Mouse (Mus musculus) testis, adult 2 months (tissue): Measurements from ENCODE around the gene Pcyt2. TPM values are rescaled to one million over a fixed set of nuclear protein-coding genes. Genes with fewer than 3 reads are reported as not detected.
A peak's percentile ranks its signal among the peaks of the same experiment; 100 is the strongest.

Experiments
- H3K27ac ChIP-seq: fragments of 200-500 bp; 2 replicates; pipeline ENCODE4 v1.5.1; 2012; ENCODE audit warnings: low read depth, low read length; ENCODE audit not compliant: control insufficient read depth, insufficient read depth
- H3K27me3 ChIP-seq: fragments of 200-500 bp; 2 replicates; pipeline ENCODE4 v1.6.1; 2012; ENCODE audit warnings: mild to moderate bottlenecking, low read length, moderate library complexity; ENCODE audit not compliant: control insufficient read depth, insufficient read depth
- H3K36me3 ChIP-seq: fragments of 200-500 bp; 2 replicates; pipeline ENCODE4 v1.6.1; 2012; ENCODE audit warnings: mild to moderate bottlenecking, low read length; ENCODE audit not compliant: control insufficient read depth, insufficient read depth
- H3K4me1 ChIP-seq: fragments of 200-500 bp; 2 replicates; pipeline ENCODE4 v1.6.1; 2012; ENCODE audit warnings: low read length; ENCODE audit not compliant: control insufficient read depth, insufficient read depth
- H3K4me3 ChIP-seq: fragments of 200-500 bp; 2 replicates; pipeline ENCODE4 v1.5.1; 2012; ENCODE audit warnings: low read depth, mild to moderate bottlenecking, low read length, moderate library complexity, mixed read lengths; ENCODE audit not compliant: control insufficient read depth
- CTCF ChIP-seq: fragments of 200-500 bp; IDR thresholded peaks from 2 replicates; pipeline ENCODE4 v1.5.1; 2012; ENCODE audit warnings: low read depth, mild to moderate bottlenecking, inconsistent platforms, low read length, moderate library complexity; ENCODE audit not compliant: control insufficient read depth, insufficient read depth, insufficient replicate concordance
- POLR2A ChIP-seq: fragments of 200-500 bp; IDR thresholded peaks from 2 replicates; pipeline ENCODE4 v1.6.1; 2012; ENCODE audit warnings: low read depth, mild to moderate bottlenecking, inconsistent platforms, low read length, moderate library complexity; ENCODE audit not compliant: control insufficient read depth
- polyA plus RNA-seq: library from polyadenylated mRNA; depleted of rRNA; stranded (reverse); fragments of >200 nt; gene quantifications from 2 replicates; pipeline ENCODE4 v1.2.3, GENCODE M21; 2012

Pcyt2 gene
- polyA plus RNA-seq, 1 experiment = 106 TPM

- H3K4me1 ChIP-seq = peaks cover 16% of the 10 kb centered on the region
- no peaks in the 10 kb centered on the region for H3K27me3 ChIP-seq
- TF ChIP-seq CTCF (no peak), POLR2A (peak; percentile 27; the same call in 1 of the 2 replicates)
Measured at GRCm38 (mm10) chr11:120633520-120634343, 16.0 kb upstream of the Pcyt2 start, which contains the start of gene Mafg. Gene Mafg (minus strand): TSS chr11:120633600.

GRCm38 (mm10) chr11:120632559-120633519, 15.1 kb upstream of the Pcyt2 start:
- H3K4me1 ChIP-seq = peaks cover 16% of the 10 kb centered on the region
- H3K27me3 ChIP-seq = no peaks in the 10 kb centered on the region
- H3K27ac ChIP-seq = peak overlapping the region; percentile 71
- TF ChIP-seq POLR2A (no peak), CTCF (no peak)
- peak overlapping the region; percentile 84 for H3K4me3 ChIP-seq
- no peaks in the 10 kb centered on the region for H3K36me3 ChIP-seq

More at GRCm38 (mm10) chr11:120633520-120634343, 16.0 kb upstream of the Pcyt2 start, which contains the start of gene Mafg:
- peak within 1 kb of the TSS; percentile 71 for H3K27ac ChIP-seq
- H3K36me3 ChIP-seq = no peaks in the 10 kb centered on the region
- H3K4me3 ChIP-seq = peak within 1 kb of the TSS; percentile 84

GRCm38 (mm10) chr11:120631726-120632448, 14.2 kb upstream of the Pcyt2 start:
- Histone ChIP-seq H3K36me3 (no peaks in the 10 kb centered on the region), H3K4me1 (peaks cover 16% of the 10 kb centered on the region), H3K4me3 (no peak overlapping the region), H3K27me3 (no peaks in the 10 kb centered on the region), H3K27ac (no peak overlapping the region)
- TF ChIP-seq CTCF (no peak), POLR2A (no peak)

- Histone ChIP-seq H3K4me1 (peaks cover 16% of the 10 kb centered on the region), H3K4me3 (no peak overlapping the region), H3K27me3 (no peaks in the 10 kb centered on the region), H3K36me3 (no peaks in the 10 kb centered on the region), H3K27ac (no peak overlapping the region)
- TF ChIP-seq CTCF (no peak), POLR2A (no peak)
Measured at GRCm38 (mm10) chr11:120630881-120631725, 13.4 kb upstream of the Pcyt2 start.

- H3K27me3 ChIP-seq = no peaks in the 10 kb centered on the region
- H3K27ac ChIP-seq = peak overlapping the region; percentile 39; the same call in 1 of the 2 replicates
- no peak for TF ChIP-seq POLR2A
- no peak for TF ChIP-seq CTCF
- H3K4me1 ChIP-seq = peaks cover 20% of the 10 kb centered on the region
- H3K4me3 ChIP-seq = no peak overlapping the region
- H3K36me3 ChIP-seq = no peaks in the 10 kb centered on the region
Measured at GRCm38 (mm10) chr11:120630401-120630871, 12.7 kb upstream of the Pcyt2 start.

GRCm38 (mm10) chr11:120629911-120630310, 12.2 kb upstream of the Pcyt2 start:
- Histone ChIP-seq H3K36me3 (no peaks in the 10 kb centered on the region), H3K27ac (peak overlapping the region; percentile 62), H3K4me1 (peaks cover 24% of the 10 kb centered on the region), H3K27me3 (no peaks in the 10 kb centered on the region), H3K4me3 (no peak overlapping the region)
- TF ChIP-seq CTCF (no peak), POLR2A (no peak)
